Mouse (Mus musculus): ENCODE results near the gene Mapk14.

The Mapk14 gene

DNA sequence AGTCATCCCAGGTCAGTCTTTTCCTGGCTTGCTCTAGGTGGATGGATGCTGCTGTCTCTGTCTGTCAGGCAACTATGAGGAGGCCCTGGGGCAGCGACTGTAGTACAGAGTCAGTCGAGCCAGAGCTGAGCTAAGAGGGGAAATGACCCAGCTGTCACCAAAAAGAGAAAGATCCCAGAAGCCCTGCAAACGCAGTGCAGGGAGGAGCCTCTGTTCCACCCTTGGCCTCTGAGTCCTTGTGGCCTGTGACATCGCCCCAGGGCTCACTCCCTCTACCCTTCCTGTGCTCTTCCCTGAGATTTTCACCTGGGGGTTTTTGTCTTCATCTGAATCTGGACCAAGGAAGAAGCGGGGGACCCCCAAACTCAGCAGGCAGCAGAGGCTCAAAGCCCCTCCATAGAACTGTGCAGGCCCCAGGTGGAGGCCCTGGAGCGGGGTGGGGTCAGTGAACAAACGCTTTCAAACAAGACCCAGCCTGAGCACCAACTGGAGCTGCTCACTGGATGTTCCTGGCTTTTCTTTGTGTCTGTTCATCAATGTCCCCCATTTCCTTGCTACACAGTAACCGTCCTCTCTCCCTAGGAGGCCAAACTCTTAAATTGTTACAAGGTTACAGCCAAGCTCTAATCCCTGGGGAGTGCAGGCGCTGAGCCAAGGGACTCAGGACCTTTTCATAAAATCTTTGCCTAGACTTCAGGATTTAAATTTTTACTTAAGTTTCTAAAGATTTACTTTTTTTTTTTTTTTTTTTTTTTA is 90.3 kb downstream of the Mapk14 start:
- DNase-seq (ENCODE audit: inconsistent ontology term), result no peak

DNA sequence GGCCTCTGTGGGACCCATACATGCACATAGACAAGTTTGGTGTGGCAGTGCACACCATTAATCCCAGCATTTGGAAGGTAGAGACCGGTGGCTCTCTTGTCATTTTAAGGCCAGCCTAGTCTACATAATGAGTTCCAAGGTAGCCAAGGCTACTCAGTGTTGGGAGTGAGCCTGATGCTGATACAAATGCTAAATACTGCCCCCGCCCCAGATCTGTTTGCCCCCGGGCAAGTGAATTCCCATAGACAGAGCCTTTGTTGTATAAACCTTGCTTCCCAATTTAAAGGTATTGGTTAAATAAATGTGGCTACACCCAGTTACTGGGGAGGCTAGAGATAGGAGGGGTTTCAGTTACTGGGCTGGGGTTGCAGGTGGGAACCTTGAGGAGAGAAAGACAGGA is 93.9 kb downstream of the Mapk14 start:
- no peak for DNase-seq (ENCODE audit: inconsistent ontology term)

DNA sequence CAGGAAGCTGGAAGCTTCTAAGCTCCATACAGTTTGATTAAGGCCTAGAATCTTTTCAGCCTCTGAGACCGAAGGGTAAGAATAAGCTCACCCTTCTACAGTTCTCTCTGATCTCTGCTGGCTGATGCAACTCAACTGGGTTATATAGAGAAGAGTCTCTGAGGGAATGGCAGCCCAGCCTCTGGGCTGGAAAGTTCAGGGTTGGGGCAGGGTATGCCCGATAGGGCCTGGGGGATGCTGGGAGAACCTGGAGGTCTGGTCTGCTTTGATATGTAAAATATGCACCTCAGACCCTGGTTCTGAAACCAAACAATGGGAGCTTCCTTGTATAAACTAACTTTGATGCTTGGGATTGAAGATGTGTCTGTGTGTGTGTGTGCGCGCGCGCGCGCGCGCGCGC is 96.4 kb downstream of the Mapk14 start:
- no peak for DNase-seq (ENCODE audit: inconsistent ontology term)

DNA sequence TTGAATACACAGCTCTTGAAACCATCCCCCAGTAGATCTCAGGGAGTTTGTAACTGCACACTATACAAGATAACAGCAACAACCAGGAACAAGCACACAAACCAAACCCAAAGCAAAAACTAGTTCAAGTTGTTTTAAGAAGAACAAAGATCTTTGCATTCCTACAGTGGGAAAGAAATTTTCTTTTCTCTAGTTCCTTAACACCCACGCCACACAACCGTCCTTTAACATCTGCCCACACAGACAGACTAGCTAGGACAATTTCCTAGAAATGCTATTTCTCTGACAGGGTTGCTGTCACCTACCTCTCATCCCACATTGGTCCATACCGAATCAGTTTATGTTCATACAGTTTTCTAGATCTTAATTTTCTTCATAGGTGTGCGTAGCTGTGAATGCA is 105.9 kb downstream of the Mapk14 start:
- DNase-seq (ENCODE audit: inconsistent ontology term), result no peak
